Mouse (Mus musculus) heart, embryonic 12.5 days (tissue): ENCODE measurements around the gene Mrpl22. TPM values are rescaled to one million over a fixed set of nuclear protein-coding genes. Genes with fewer than 3 reads are reported as not detected.

Experiments used
- ATAC-seq: fragments of 200-750 bp; cut with Nextera tagmentation; 2 replicates; pipeline ENCODE4 v1.8.0; 2017; ENCODE audit warnings: moderate TSS enrichment, moderate library complexity; ENCODE audit not compliant: insufficient number of reproducible peaks, low FRiP score
- H3K27ac ChIP-seq: fragments of 300-500 bp; sonication (generic); 2 replicates; pipeline ENCODE4 v1.5.1; 2016; ENCODE audit warnings: mild to moderate bottlenecking, moderate library complexity; ENCODE audit not compliant: poor library complexity, severe bottlenecking
- H3K27me3 ChIP-seq: fragments of 300-500 bp; sonication (generic); replicated peaks from 2 replicates; pipeline ENCODE4 v1.6.1; 2016; ENCODE audit warnings: mild to moderate bottlenecking, moderate library complexity
- H3K36me3 ChIP-seq: fragments of 300-500 bp; sonication (generic); 2 replicates; pipeline ENCODE4 v1.6.1; 2016; ENCODE audit warnings: mild to moderate bottlenecking, moderate library complexity
- H3K4me1 ChIP-seq: fragments of 300-500 bp; sonication (generic); replicated peaks from 2 replicates; pipeline ENCODE4 v1.6.1; 2016; ENCODE audit warnings: mild to moderate bottlenecking
- H3K4me2 ChIP-seq: fragments of 300-500 bp; sonication (generic); 2 replicates; pipeline ENCODE4 v1.6.1; 2016; ENCODE audit warnings: mild to moderate bottlenecking, moderate library complexity
- H3K4me3 ChIP-seq: fragments of 300-500 bp; sonication (generic); 2 replicates; pipeline ENCODE4 v1.5.1; 2016; ENCODE audit warnings: mild to moderate bottlenecking
- H3K9ac ChIP-seq: fragments of 300-500 bp; sonication (generic); 2 replicates; pipeline ENCODE4 v1.6.1; 2016; ENCODE audit warnings: mild to moderate bottlenecking, moderate library complexity
- H3K9me3 ChIP-seq: fragments of 300-500 bp; sonication (generic); replicated peaks from 2 replicates; pipeline ENCODE4 v1.6.1; 2016; ENCODE audit warnings: mild to moderate bottlenecking, moderate library complexity
- WGBS: fragments of 180-500 bp; shearing (Covaris S2); methylation state at CpG from one replicate; pipeline ENCODE4 v1.1.7; 2016; 5-methylcytosine and 5-hydroxymethylcytosine counted together
- polyA plus RNA-seq: library from polyadenylated mRNA; unstranded; fragments of >200 nt; fragmentation: Nextera tagmentation; extraction: Ambion mirVana; gene quantifications from 2 replicates; pipeline ENCODE4 v1.2.1, GENCODE M21; 2016

Gene Mrpl22
- polyA plus RNA-seq = 102 and 109 TPM in 2 replicates

- Histone ChIP-seq H3K4me3 (peak within 1 kb of the TSS; percentile 85), H3K27me3 (no peaks in the 10 kb centered on the region), H3K9ac (peak within 1 kb of the TSS; percentile 91), H3K27ac (no peak within 1 kb of the TSS; the same call in 1 of the 2 replicates), H3K9me3 (no peaks in the 10 kb centered on the region), H3K36me3 (peaks cover 37% of the 10 kb centered on the region), H3K4me2 (peak within 1 kb of the TSS; percentile 85), H3K4me1 (peaks cover 18% of the 10 kb centered on the region)
- ATAC-seq = peak; percentile 85
- WGBS = under 1% methylated on average over 34 of the region's 34 CpGs
These were observed at the start of gene Mrpl22 for GRCm38 (mm10) chr11:58171459-58172091. Mrpl22 (plus strand) TSS chr11:58171661.

- no peak overlapping the region for H3K4me3 ChIP-seq
- ATAC-seq = no peak
- H3K27me3 ChIP-seq = no peaks in the 10 kb centered on the region
- peaks cover 42% of the 10 kb centered on the region for H3K4me1 ChIP-seq
- peaks cover 68% of the 10 kb centered on the region for H3K36me3 ChIP-seq
- H3K4me2 ChIP-seq = no peak overlapping the region
- H3K9ac ChIP-seq = no peak overlapping the region
- 89% methylated on average over 2 of the region's 2 CpGs for WGBS
- H3K27ac ChIP-seq = no peak overlapping the region
- no peaks in the 10 kb centered on the region for H3K9me3 ChIP-seq
These were observed 47.8 kb upstream of the Mrpl22 start for GRCm38 (mm10) chr11:58123711-58124110.

- 41% methylated on average over 11 of the region's 11 CpGs for WGBS
- no peak overlapping the region for H3K4me2 ChIP-seq
- no peaks in the 10 kb centered on the region for H3K9me3 ChIP-seq
- H3K27me3 ChIP-seq = no peaks in the 10 kb centered on the region
- peak overlapping the region; percentile 80 for H3K27ac ChIP-seq
- no peak overlapping the region for H3K4me3 ChIP-seq
- ATAC-seq = no peak
- peaks cover 34% of the 10 kb centered on the region for H3K4me1 ChIP-seq
- H3K9ac ChIP-seq = no peak overlapping the region
- H3K36me3 ChIP-seq = peaks cover 71% of the 10 kb centered on the region
These were observed 46.4 kb upstream of the Mrpl22 start for GRCm38 (mm10) chr11:58125021-58125420.

GRCm38 (mm10) chr11:58126397-58127160, 44.9 kb upstream of the Mrpl22 start:
- no peak overlapping the region for H3K4me3 ChIP-seq
- H3K9ac ChIP-seq = no peak overlapping the region
- no peak overlapping the region for H3K4me2 ChIP-seq
- peak overlapping the region; percentile 80; the same call in 1 of the 2 replicates for H3K27ac ChIP-seq
- H3K36me3 ChIP-seq = peaks cover 73% of the 10 kb centered on the region
- 56% methylated on average over 7 of the region's 7 CpGs for WGBS
- H3K4me1 ChIP-seq = peaks cover 34% of the 10 kb centered on the region
- H3K9me3 ChIP-seq = no peaks in the 10 kb centered on the region
- H3K27me3 ChIP-seq = no peaks in the 10 kb centered on the region
- peak; percentile 46; the same call in 1 of the 2 replicates for ATAC-seq

GRCm38 (mm10) chr11:58127544-58127943, 43.9 kb upstream of the Mrpl22 start:
- H3K27me3 ChIP-seq = no peaks in the 10 kb centered on the region
- peaks cover 74% of the 10 kb centered on the region for H3K36me3 ChIP-seq
- WGBS = 63% methylated on average over 2 of the region's 2 CpGs

GRCm38 (mm10) chr11:58129302-58129843, 42.1 kb upstream of the Mrpl22 start:
- Histone ChIP-seq H3K27me3 (no peaks in the 10 kb centered on the region), H3K4me1 (peaks cover 25% of the 10 kb centered on the region), H3K9ac (no peak overlapping the region), H3K4me3 (no peak overlapping the region), H3K4me2 (no peak overlapping the region), H3K27ac (no peak overlapping the region), H3K36me3 (peaks cover 73% of the 10 kb centered on the region), H3K9me3 (no peaks in the 10 kb centered on the region)
- no peak for ATAC-seq
- WGBS = 78% methylated on average over 6 of the region's 6 CpGs

More at GRCm38 (mm10) chr11:58127544-58127943, 43.9 kb upstream of the Mrpl22 start:
- H3K4me2 ChIP-seq = no peak overlapping the region
- peaks cover 34% of the 10 kb centered on the region for H3K4me1 ChIP-seq
- H3K27ac ChIP-seq = no peak overlapping the region
- no peak overlapping the region for H3K9ac ChIP-seq
- no peaks in the 10 kb centered on the region for H3K9me3 ChIP-seq
- no peak overlapping the region for H3K4me3 ChIP-seq
- peak; percentile 73 for ATAC-seq

- ATAC-seq = no peak
- no peak overlapping the region for H3K9ac ChIP-seq
- WGBS = 95% methylated on average over 3 of the region's 3 CpGs
- H3K27me3 ChIP-seq = no peaks in the 10 kb centered on the region
- H3K27ac ChIP-seq = no peak overlapping the region
- no peak overlapping the region for H3K4me2 ChIP-seq
- no peak overlapping the region for H3K4me3 ChIP-seq
- no peaks in the 10 kb centered on the region for H3K9me3 ChIP-seq
- H3K36me3 ChIP-seq = peaks cover 94% of the 10 kb centered on the region
- H3K4me1 ChIP-seq = no peaks in the 10 kb centered on the region
These were observed 39.4 kb upstream of the Mrpl22 start for GRCm38 (mm10) chr11:58132026-58132425.

GRCm38 (mm10) chr11:58134869-58135268, 36.6 kb upstream of the Mrpl22 start:
- no peaks in the 10 kb centered on the region for H3K9me3 ChIP-seq
- no peak overlapping the region for H3K4me2 ChIP-seq
- ATAC-seq = no peak
- no peak overlapping the region for H3K27ac ChIP-seq
- no peak overlapping the region for H3K4me3 ChIP-seq
- peaks cover 95% of the 10 kb centered on the region for H3K36me3 ChIP-seq
- no peaks in the 10 kb centered on the region for H3K4me1 ChIP-seq
- no peak overlapping the region for H3K9ac ChIP-seq
- no peaks in the 10 kb centered on the region for H3K27me3 ChIP-seq

GRCm38 (mm10) chr11:58135296-58135695, 36.2 kb upstream of the Mrpl22 start:
- H3K4me1 ChIP-seq = no peaks in the 10 kb centered on the region
- H3K9me3 ChIP-seq = no peaks in the 10 kb centered on the region
- H3K27ac ChIP-seq = no peak overlapping the region
- H3K9ac ChIP-seq = no peak overlapping the region
- no peak overlapping the region for H3K4me2 ChIP-seq
- no peaks in the 10 kb centered on the region for H3K27me3 ChIP-seq
- H3K36me3 ChIP-seq = peaks cover 94% of the 10 kb centered on the region
- ATAC-seq = no peak
- no peak overlapping the region for H3K4me3 ChIP-seq

- 87% methylated on average over 6 of the region's 6 CpGs for WGBS
- Histone ChIP-seq H3K36me3 (peaks cover 94% of the 10 kb centered on the region), H3K4me1 (no peaks in the 10 kb centered on the region), H3K4me2 (no peak overlapping the region), H3K4me3 (no peak overlapping the region), H3K27me3 (no peaks in the 10 kb centered on the region), H3K9ac (no peak overlapping the region), H3K9me3 (no peaks in the 10 kb centered on the region), H3K27ac (no peak overlapping the region)
- no peak for ATAC-seq
These were observed 34.8 kb upstream of the Mrpl22 start for GRCm38 (mm10) chr11:58136677-58137076.

- H3K9ac ChIP-seq = no peak overlapping the region
- no peaks in the 10 kb centered on the region for H3K4me1 ChIP-seq
- no peaks in the 10 kb centered on the region for H3K27me3 ChIP-seq
- WGBS = 85% methylated on average over 11 of the region's 11 CpGs
- no peaks in the 10 kb centered on the region for H3K9me3 ChIP-seq
- no peak overlapping the region for H3K4me2 ChIP-seq
- no peak overlapping the region for H3K27ac ChIP-seq
- no peak overlapping the region for H3K4me3 ChIP-seq
- peaks cover 93% of the 10 kb centered on the region for H3K36me3 ChIP-seq
- ATAC-seq = no peak
These were observed 32.6 kb upstream of the Mrpl22 start for GRCm38 (mm10) chr11:58138821-58139220.
